Mouse (Mus musculus): Measurements from ENCODE around the gene Wdr43. TPM values are rescaled to one million over a fixed set of nuclear protein-coding genes. Genes with fewer than 3 reads are reported as not detected.

The Wdr43 gene
- polyA plus RNA-seq, 1 experiment from 2014 or later = 22.8 TPM

DNA sequence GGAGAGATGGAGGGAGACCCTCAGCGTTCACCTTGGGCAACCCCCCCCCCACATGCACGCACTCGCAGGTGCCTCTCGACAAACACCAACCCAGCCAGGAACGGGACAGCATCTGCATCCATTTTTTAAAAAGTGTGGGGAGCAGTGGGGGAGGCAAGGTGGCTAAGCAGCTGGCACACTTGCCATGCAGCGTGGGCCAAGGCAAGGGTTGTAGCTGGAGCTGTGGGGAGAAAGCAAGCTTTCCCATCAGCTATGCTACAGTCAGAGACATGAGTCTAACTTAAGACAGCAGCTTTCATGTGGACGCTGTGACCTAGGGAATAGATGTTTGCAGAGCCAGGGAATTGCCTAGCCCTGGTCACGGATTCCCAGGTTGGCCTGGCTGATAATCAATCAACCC lies 79.5 kb downstream of the Wdr43 start:
- H3K9ac ChIP-seq (ENCODE audit: low read depth, low read length) = no peak overlapping the region
- H3K4me2 ChIP-seq (replicated peaks; ENCODE audit: low read depth) = no peak overlapping the region
- H3K36me3 ChIP-seq (ENCODE audit: control insufficient read depth, insufficient read depth) = no peaks in the 10 kb centered on the region
- TF ChIP-seq CTCF (IDR thresholded peaks at IDR 0.05; ENCODE audit: low read depth) = no peak
- no peak overlapping the region for H3K4me3 ChIP-seq (ENCODE audit: low read depth, low read length)
- no peaks in the 10 kb centered on the region for H3K4me1 ChIP-seq (replicated peaks; ENCODE audit: control insufficient read depth, insufficient read depth, low read length)
- 82% methylated on average over 8 of the region's 8 CpGs for WGBS
- no peak overlapping the region for H3K27ac ChIP-seq (ENCODE audit: low read depth, low read length)
- no peaks in the 10 kb centered on the region for H3K9me3 ChIP-seq (ENCODE audit: control insufficient read depth)
- H3K27me3 ChIP-seq (replicated peaks; ENCODE audit: control insufficient read depth, insufficient read depth, low read length) = no peaks in the 10 kb centered on the region
- no peak for ATAC-seq

DNA sequence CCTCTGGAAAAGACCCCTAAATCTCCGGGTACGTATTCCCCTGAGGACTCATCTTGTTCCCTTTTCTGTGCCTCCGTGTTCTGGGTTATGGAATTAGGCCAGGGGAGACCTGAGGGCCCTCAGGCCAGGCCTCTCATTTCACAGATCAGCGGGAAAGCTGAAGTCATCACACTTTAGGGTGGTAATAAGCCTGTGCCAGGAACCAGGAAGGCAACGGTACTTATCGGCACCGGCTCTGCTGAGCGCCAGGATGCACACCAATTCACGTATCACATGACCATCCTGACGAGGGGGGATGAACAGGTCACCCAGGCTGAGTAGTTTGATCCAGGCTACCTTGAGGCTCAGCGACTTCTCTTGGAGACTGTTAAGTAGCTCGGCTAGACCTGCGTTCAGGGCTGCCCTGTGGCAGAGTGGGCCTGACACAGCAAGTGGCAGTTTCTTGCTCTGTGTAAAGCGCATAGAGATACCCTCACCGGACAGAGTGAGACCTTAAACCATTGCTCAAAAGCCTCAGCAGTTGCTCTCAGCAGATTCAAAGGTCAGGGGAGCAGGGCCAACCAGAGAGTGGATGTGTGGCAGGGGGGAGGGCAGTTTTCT lies 80.1 kb downstream of the Wdr43 start:
- no peak overlapping the region for H3K27ac ChIP-seq (ENCODE audit: low read depth, low read length)
- no peaks in the 10 kb centered on the region for H3K4me1 ChIP-seq (replicated peaks; ENCODE audit: control insufficient read depth, insufficient read depth, low read length)
- H3K9me3 ChIP-seq (ENCODE audit: control insufficient read depth) = no peaks in the 10 kb centered on the region
- no peak overlapping the region for H3K9ac ChIP-seq (ENCODE audit: low read depth, low read length)
- no peaks in the 10 kb centered on the region for H3K27me3 ChIP-seq (replicated peaks; ENCODE audit: control insufficient read depth, insufficient read depth, low read length)
- no peak overlapping the region for H3K4me2 ChIP-seq (replicated peaks; ENCODE audit: low read depth)
- H3K4me3 ChIP-seq (ENCODE audit: low read depth, low read length) = no peak overlapping the region
- WGBS = 76% methylated on average over 15 of the region's 15 CpGs
- H3K36me3 ChIP-seq (ENCODE audit: control insufficient read depth, insufficient read depth) = no peaks in the 10 kb centered on the region
- no peak for ATAC-seq
- no peak for TF ChIP-seq CTCF (IDR thresholded peaks at IDR 0.05; ENCODE audit: low read depth)

DNA sequence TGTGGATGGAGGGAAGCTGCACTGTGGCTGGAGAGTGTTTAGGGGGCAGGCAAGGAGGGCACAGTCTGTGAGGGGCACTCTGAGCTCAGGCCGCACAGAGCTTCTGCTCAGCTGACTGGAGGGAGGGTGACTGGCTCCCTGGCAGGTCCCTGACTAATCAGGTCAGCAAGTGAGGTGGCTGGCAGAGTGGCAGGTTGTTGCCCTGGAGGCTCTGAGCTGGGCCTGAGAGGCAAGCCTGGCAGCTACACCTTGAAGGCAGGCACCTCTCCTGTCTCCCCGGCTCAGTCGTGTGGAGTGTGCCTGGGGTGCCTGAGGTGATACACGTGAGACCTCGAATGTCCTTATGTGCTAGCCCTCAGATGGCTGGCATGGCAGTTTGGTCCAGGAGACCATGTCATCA lies 80.7 kb downstream of the Wdr43 start:
- H3K27ac ChIP-seq (ENCODE audit: low read depth, low read length) = no peak overlapping the region
- H3K27me3 ChIP-seq (replicated peaks; ENCODE audit: control insufficient read depth, insufficient read depth, low read length) = no peaks in the 10 kb centered on the region
- H3K36me3 ChIP-seq (ENCODE audit: control insufficient read depth, insufficient read depth) = no peaks in the 10 kb centered on the region
- H3K9ac ChIP-seq (ENCODE audit: low read depth, low read length) = no peak overlapping the region
- no peak for TF ChIP-seq CTCF (IDR thresholded peaks at IDR 0.05; ENCODE audit: low read depth)
- 94% methylated on average over 5 of the region's 5 CpGs for WGBS
- no peaks in the 10 kb centered on the region for H3K4me1 ChIP-seq (replicated peaks; ENCODE audit: control insufficient read depth, insufficient read depth, low read length)
- H3K4me2 ChIP-seq (replicated peaks; ENCODE audit: low read depth) = no peak overlapping the region
- no peak overlapping the region for H3K4me3 ChIP-seq (ENCODE audit: low read depth, low read length)
- ATAC-seq = no peak
- H3K9me3 ChIP-seq (ENCODE audit: control insufficient read depth) = no peaks in the 10 kb centered on the region

DNA sequence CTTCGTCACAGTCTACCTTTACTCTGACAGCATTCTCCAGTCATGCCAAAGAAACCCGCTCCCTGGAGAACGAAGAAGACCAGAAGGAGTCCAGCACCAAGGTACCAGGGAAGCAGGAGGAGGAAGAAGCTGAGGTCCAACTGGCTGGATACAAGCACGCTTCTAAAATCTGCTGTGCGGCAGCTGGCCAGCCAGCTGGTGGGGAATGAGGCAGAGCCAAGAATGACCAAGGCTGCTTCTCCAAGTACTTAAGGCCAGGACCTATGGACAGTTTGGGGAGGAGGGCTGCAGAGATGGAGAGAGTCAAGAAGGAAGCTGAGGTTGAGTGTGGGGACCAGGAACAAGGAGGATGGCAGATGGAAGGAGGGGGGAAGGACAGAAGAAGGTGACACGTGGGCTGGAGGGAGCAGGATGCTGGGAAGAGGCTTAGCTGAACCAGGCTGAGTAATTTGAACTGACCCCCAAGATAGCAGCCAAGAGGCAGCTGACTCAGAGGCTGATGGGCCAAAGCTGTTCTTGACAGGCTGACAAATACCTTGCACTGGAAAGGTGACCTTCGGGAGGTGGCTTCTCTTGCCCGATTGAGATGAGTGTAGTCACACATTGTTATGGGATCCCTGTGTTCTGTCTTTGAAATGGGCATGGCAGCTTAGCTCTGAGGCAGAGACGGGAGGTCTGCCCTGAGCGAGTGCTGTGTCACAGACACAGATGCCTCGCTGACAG lies 82.4 kb downstream of the Wdr43 start:
- Histone ChIP-seq H3K27ac (ENCODE audit: low read depth, low read length) (no peak overlapping the region), H3K9me3 (ENCODE audit: control insufficient read depth) (no peaks in the 10 kb centered on the region), H3K9ac (ENCODE audit: low read depth, low read length) (no peak overlapping the region), H3K4me3 (ENCODE audit: low read depth, low read length) (no peak overlapping the region), H3K36me3 (ENCODE audit: control insufficient read depth, insufficient read depth) (no peaks in the 10 kb centered on the region), H3K4me2 (replicated peaks; ENCODE audit: low read depth) (no peak overlapping the region), H3K27me3 (replicated peaks; ENCODE audit: control insufficient read depth, insufficient read depth, low read length) (no peaks in the 10 kb centered on the region), H3K4me1 (replicated peaks; ENCODE audit: control insufficient read depth, insufficient read depth, low read length) (no peaks in the 10 kb centered on the region)
- no peak for TF ChIP-seq CTCF (IDR thresholded peaks at IDR 0.05; ENCODE audit: low read depth)
- ATAC-seq = no peak
- WGBS = 77% methylated on average over 11 of the region's 11 CpGs

DNA sequence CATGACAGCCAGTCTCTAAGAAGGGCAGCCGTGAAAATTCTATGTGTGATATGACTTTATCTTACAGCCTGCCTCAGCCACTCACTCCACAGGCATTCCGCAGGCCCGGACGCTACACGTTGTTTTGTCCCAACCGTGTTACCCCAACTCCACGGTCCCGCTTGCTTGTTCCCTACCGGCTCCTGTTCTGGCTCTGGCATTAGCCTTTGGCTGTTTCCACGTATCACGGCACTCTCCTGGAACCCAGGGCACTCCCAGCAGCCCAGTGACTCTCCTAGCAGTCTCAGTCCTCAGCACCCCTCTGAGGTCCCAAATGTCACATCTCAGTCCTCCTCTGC lies 82.9 kb downstream of the Wdr43 start:
- no peaks in the 10 kb centered on the region for H3K27me3 ChIP-seq (replicated peaks; ENCODE audit: control insufficient read depth, insufficient read depth, low read length)
- 90% methylated on average over 11 of the region's 11 CpGs for WGBS
- no peak overlapping the region for H3K27ac ChIP-seq (ENCODE audit: low read depth, low read length)
- TF ChIP-seq CTCF (IDR thresholded peaks at IDR 0.05; ENCODE audit: low read depth) = no peak
- no peaks in the 10 kb centered on the region for H3K36me3 ChIP-seq (ENCODE audit: control insufficient read depth, insufficient read depth)
- H3K9ac ChIP-seq (ENCODE audit: low read depth, low read length) = no peak overlapping the region
- no peak overlapping the region for H3K4me3 ChIP-seq (ENCODE audit: low read depth, low read length)
- no peaks in the 10 kb centered on the region for H3K9me3 ChIP-seq (ENCODE audit: control insufficient read depth)
- H3K4me1 ChIP-seq (replicated peaks; ENCODE audit: control insufficient read depth, insufficient read depth, low read length) = no peaks in the 10 kb centered on the region
- no peak for ATAC-seq
- H3K4me2 ChIP-seq (replicated peaks; ENCODE audit: low read depth) = no peak overlapping the region

DNA sequence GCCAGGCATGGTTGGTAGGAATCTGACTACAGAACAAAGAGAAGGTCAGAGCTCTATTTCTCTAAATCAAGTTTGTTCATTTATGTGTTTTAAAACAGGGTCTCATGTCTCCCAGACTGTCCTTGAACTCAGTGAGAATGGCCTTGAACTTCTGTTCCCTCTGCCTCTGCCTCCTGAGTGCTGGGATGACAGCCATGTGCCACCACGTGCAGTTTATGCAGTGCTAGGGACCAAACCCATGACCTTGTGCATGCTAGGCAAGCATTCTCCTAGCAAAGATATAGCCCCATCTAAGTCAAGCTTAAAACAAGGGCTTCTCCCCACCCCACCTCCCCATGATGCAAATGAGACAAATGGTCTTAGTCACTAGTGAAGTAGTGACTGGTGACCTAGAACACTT lies 89.4 kb downstream of the Wdr43 start:
- ATAC-seq = no peak

More for the DNA sequence above, 89.4 kb downstream of the Wdr43 start:
- H3K4me2 ChIP-seq (replicated peaks; ENCODE audit: low read depth) = no peak overlapping the region
- H3K27me3 ChIP-seq (replicated peaks; ENCODE audit: control insufficient read depth, insufficient read depth, low read length) = no peaks in the 10 kb centered on the region
- WGBS = 44% methylated on average over 1 of the region's 1 CpGs
- H3K4me3 ChIP-seq (ENCODE audit: low read depth, low read length) = no peak overlapping the region
- H3K4me1 ChIP-seq (replicated peaks; ENCODE audit: control insufficient read depth, insufficient read depth, low read length) = no peaks in the 10 kb centered on the region
- H3K27ac ChIP-seq (ENCODE audit: low read depth, low read length) = no peak overlapping the region
- H3K36me3 ChIP-seq (ENCODE audit: control insufficient read depth, insufficient read depth) = no peaks in the 10 kb centered on the region
- H3K9me3 ChIP-seq (ENCODE audit: control insufficient read depth) = no peaks in the 10 kb centered on the region
- H3K9ac ChIP-seq (ENCODE audit: low read depth, low read length) = no peak overlapping the region
- no peak for TF ChIP-seq CTCF (IDR thresholded peaks at IDR 0.05; ENCODE audit: low read depth)
